Mouse (Mus musculus) brown adipose tissue, adult 24 weeks (tissue): ENCODE results near the gene Neurod1. TPM values are rescaled to one million over a fixed set of nuclear protein-coding genes. Genes with fewer than 3 reads are reported as not detected.

Experiments
- H3K27ac ChIP-seq: fragments of 200-500 bp; replicated peaks from 2 replicates; pipeline ENCODE4 v1.5.1; 2012; ENCODE audit warnings: low read depth, mild to moderate bottlenecking, low read length
- H3K4me1 ChIP-seq: fragments of 200-500 bp; 2 replicates; pipeline ENCODE4 v1.6.1; 2012; ENCODE audit warnings: low read length, mixed read lengths; ENCODE audit not compliant: control insufficient read depth, insufficient read depth, insufficient read length
- H3K4me3 ChIP-seq: fragments of 200-500 bp; 2 replicates; pipeline ENCODE4 v1.5.1; 2012; ENCODE audit warnings: low read depth, mild to moderate bottlenecking, low read length, moderate library complexity; ENCODE audit not compliant: insufficient read depth
- polyA plus RNA-seq: library from polyadenylated mRNA; stranded (reverse); fragments of >200 nt; gene quantifications from 2 replicates; pipeline ENCODE4 v1.2.4, GENCODE M21; 2012; ENCODE audit not compliant: missing spikeins, insufficient read depth, insufficient read length

Gene Neurod1
- polyA plus RNA-seq: not detected in 2 replicates

- Histone ChIP-seq H3K4me1 (no peaks in the 10 kb centered on the region), H3K4me3 (no peak within 1 kb of the TSS), H3K27ac (no peak within 1 kb of the TSS)
These were observed at the start of gene Neurod1, which contains the start of gene Cerkl for GRCm38 (mm10) chr2:79456575-79457349. Gene Neurod1 (minus strand): TSS chr2:79456751. Gene Cerkl (minus strand): TSS chr2:79456785.

GRCm38 (mm10) chr2:79498990-79499755 lies 42.6 kb upstream of the Neurod1 start:
- no peak overlapping the region for H3K4me3 ChIP-seq
- H3K27ac ChIP-seq: no peak overlapping the region
- no peaks in the 10 kb centered on the region for H3K4me1 ChIP-seq

GRCm38 (mm10) chr2:79485127-79485526 lies 28.6 kb upstream of the Neurod1 start:
- no peak overlapping the region for H3K27ac ChIP-seq
- H3K4me3 ChIP-seq: no peak overlapping the region

GRCm38 (mm10) chr2:79482511-79482910 lies 26.0 kb upstream of the Neurod1 start:
- H3K4me1 ChIP-seq: no peaks in the 10 kb centered on the region
- H3K27ac ChIP-seq: no peak overlapping the region
- no peak overlapping the region for H3K4me3 ChIP-seq

More at GRCm38 (mm10) chr2:79485127-79485526, 28.6 kb upstream of the Neurod1 start:
- H3K4me1 ChIP-seq: no peaks in the 10 kb centered on the region

GRCm38 (mm10) chr2:79462411-79462810 lies 5.9 kb upstream of the Neurod1 start:
- Histone ChIP-seq H3K27ac (no peak overlapping the region), H3K4me1 (no peaks in the 10 kb centered on the region), H3K4me3 (no peak overlapping the region)

GRCm38 (mm10) chr2:79461861-79462260 lies 5.3 kb upstream of the Neurod1 start:
- H3K4me3 ChIP-seq: no peak overlapping the region
- no peaks in the 10 kb centered on the region for H3K4me1 ChIP-seq
- H3K27ac ChIP-seq: no peak overlapping the region

- no peak overlapping the region for H3K27ac ChIP-seq
- H3K4me3 ChIP-seq: no peak overlapping the region
- no peaks in the 10 kb centered on the region for H3K4me1 ChIP-seq
These were observed 4.0 kb upstream of the Neurod1 start for GRCm38 (mm10) chr2:79460586-79460985.

GRCm38 (mm10) chr2:79460107-79460506 lies 3.6 kb upstream of the Neurod1 start:
- Histone ChIP-seq H3K4me1 (no peaks in the 10 kb centered on the region), H3K27ac (no peak overlapping the region), H3K4me3 (no peak overlapping the region)

- no peak overlapping the region for H3K4me3 ChIP-seq
- H3K4me1 ChIP-seq: no peaks in the 10 kb centered on the region
- no peak overlapping the region for H3K27ac ChIP-seq
These were observed 2.8 kb upstream of the Neurod1 start for GRCm38 (mm10) chr2:79459061-79460045.

- Histone ChIP-seq H3K4me1 (no peaks in the 10 kb centered on the region), H3K27ac (no peak overlapping the region), H3K4me3 (no peak overlapping the region)
These were observed 1.4 kb upstream of the Neurod1 start for GRCm38 (mm10) chr2:79457932-79458331.

- Histone ChIP-seq H3K4me3 (no peak overlapping the region), H3K4me1 (no peaks in the 10 kb centered on the region), H3K27ac (no peak overlapping the region)
These were observed 883 bp upstream of the Neurod1 start for GRCm38 (mm10) chr2:79457434-79457833.

GRCm38 (mm10) chr2:79455646-79456045 lies 905 bp downstream of the Neurod1 start:
- Histone ChIP-seq H3K4me1 (no peaks in the 10 kb centered on the region), H3K27ac (no peak overlapping the region), H3K4me3 (no peak overlapping the region)

GRCm38 (mm10) chr2:79454786-79455446 lies 1.6 kb downstream of the Neurod1 start:
- Histone ChIP-seq H3K4me3 (no peak overlapping the region), H3K27ac (no peak overlapping the region), H3K4me1 (no peaks in the 10 kb centered on the region)
